In genomic region chr2:103685581-103685980, GRCm38 (mm10) we compare ENCODE assay signal across 12 mouse cellular contexts.
A peak's percentile ranks its signal among the peaks of the same experiment; 100 is the strongest.
DNase-seq lines count a peak whose midpoint lies in the region; ATAC-seq and TF ChIP-seq lines count a peak whose summit lies in the region.
"Had no signal": no experiment of that assay in that cellular context is flagged by ENCODE, and none has a peak within 500 bp of the region (broad histone marks: within the 10 kb centered on the region; RNA-seq: fewer than 3 reads in every experiment).

No protein-coding gene starts in this region.

- no peaks in the 10 kb centered on the region for H3K79me3 ChIP-seq in C2C12 (ENCODE audit: low read depth)

- H3K79me2 ChIP-seq in C2C12 (ENCODE audit: control insufficient read depth, insufficient read depth): no peaks in the 10 kb centered on the region

- no peak overlapping the region for H3K4me3 ChIP-seq in heart, postnatal 0 days (ENCODE audit: low read depth, low read length)
- H3K4me3 ChIP-seq in heart, embryonic 12.5 days: no peak overlapping the region
- H3K4me3 ChIP-seq in C2C12 (ENCODE audit: insufficient read depth, poor library complexity, severe bottlenecking): no peak overlapping the region
- no peak overlapping the region for H3K4me3 ChIP-seq in embryonic facial prominence, embryonic 11.5 days (ENCODE audit: low read depth, low read length)
- H3K4me3 ChIP-seq in limb, embryonic 14.5 days (replicated peaks; ENCODE audit: low read length): no peak overlapping the region
- H3K4me3 ChIP-seq: kidney, embryonic 15.5 days had no signal

- peaks cover 22% of the 10 kb centered on the region for H3K4me1 ChIP-seq in heart, postnatal 0 days (ENCODE audit: control insufficient read depth, insufficient read depth)
- peaks cover 44% of the 10 kb centered on the region for H3K4me1 ChIP-seq in heart, embryonic 12.5 days (replicated peaks)
- no peaks in the 10 kb centered on the region; the same call in none of the 2 replicates for H3K4me1 ChIP-seq in embryonic facial prominence, embryonic 11.5 days (ENCODE audit: control insufficient read depth, insufficient read depth, low read length)
- peaks cover 21% of the 10 kb centered on the region for H3K4me1 ChIP-seq in limb, embryonic 14.5 days (ENCODE audit: control insufficient read depth, insufficient read depth, low read length)

- no peak for ATAC-seq in heart, postnatal 0 days (ENCODE audit: insufficient read depth, low read depth)
- ATAC-seq in heart, embryonic 12.5 days (ENCODE audit: insufficient number of reproducible peaks, low FRiP score): no peak; the same call in 1 of the 2 replicates
- no peak for ATAC-seq in embryonic facial prominence, embryonic 11.5 days (replicated peaks; ENCODE audit: insufficient number of reproducible peaks, low FRiP score, low TSS enrichment, low read depth)
- ATAC-seq in limb, embryonic 14.5 days (ENCODE audit: low FRiP score, low read depth): peak; percentile 67
- no peak for ATAC-seq in erythroid progenitor cell, adult 5-6 weeks (replicated peaks; ENCODE audit: low FRiP score, poor library complexity, severe bottlenecking)
- ATAC-seq: hindbrain, embryonic 16.5 days had no signal

- DNase-seq in heart, postnatal 0 days (ENCODE audit: low spot score): no peak
- no peak for DNase-seq in embryonic facial prominence, embryonic 11.5 days (ENCODE audit: low spot score)
- DNase-seq in limb, embryonic 14.5 days (ENCODE audit: low spot score): peak; percentile 50
- DNase-seq in layer of hippocampus, adult 18-20 months (ENCODE audit: low spot score in 2 of 2): no peak
- DNase-seq: adrenal gland, adult 2 months; cerebellum, adult 18-20 months; midbrain, embryonic 14.5 days had no signal

- H3K36me3 ChIP-seq in heart, postnatal 0 days (replicated peaks; ENCODE audit: control insufficient read depth, insufficient read depth, low read length): 0 out of 2 replicates have a peak, but pooled peaks cover 4% of the 10 kb centered on the region
- H3K36me3 ChIP-seq in heart, embryonic 12.5 days: 0 out of 2 replicates have a peak, but pooled peaks cover 5% of the 10 kb centered on the region
- peaks cover 3% of the 10 kb centered on the region for H3K36me3 ChIP-seq in C2C12 (ENCODE audit: control insufficient read depth, insufficient read depth)
- H3K36me3 ChIP-seq in embryonic facial prominence, embryonic 11.5 days (replicated peaks; ENCODE audit: control insufficient read depth, insufficient read depth, low read depth, low read length): no peaks in the 10 kb centered on the region
- peaks cover 16% of the 10 kb centered on the region; the same call in 1 of the 2 replicates for H3K36me3 ChIP-seq in limb, embryonic 14.5 days (ENCODE audit: control insufficient read depth, insufficient read depth, low read length)
- H3K36me3 ChIP-seq: kidney, embryonic 15.5 days had no signal

- WGBS in heart, postnatal 0 days: 84% methylated on average over 4 of the region's 4 CpGs
- WGBS in heart, embryonic 12.5 days: 80% methylated on average over 4 of the region's 4 CpGs
- 63% methylated on average over 4 of the region's 4 CpGs for WGBS in embryonic facial prominence, embryonic 11.5 days
- WGBS in limb, embryonic 14.5 days: 55% methylated on average over 4 of the region's 4 CpGs

- no peak for TF ChIP-seq EP300 in heart, postnatal 0 days (IDR thresholded peaks at IDR 0.05; ENCODE audit: low read depth)

- H3K4me2 ChIP-seq in heart, postnatal 0 days (ENCODE audit: low read depth, low read length): no peak overlapping the region
- no peak overlapping the region for H3K4me2 ChIP-seq in heart, embryonic 12.5 days
- H3K4me2 ChIP-seq in embryonic facial prominence, embryonic 11.5 days (ENCODE audit: low read depth, low read length): no peak overlapping the region
- no peak overlapping the region for H3K4me2 ChIP-seq in limb, embryonic 14.5 days (replicated peaks; ENCODE audit: low read depth, low read length, severe bottlenecking)
- H3K4me2 ChIP-seq: kidney, embryonic 15.5 days had no signal

- H3K9me3 ChIP-seq in heart, postnatal 0 days (replicated peaks; ENCODE audit: control insufficient read depth, low read length): no peaks in the 10 kb centered on the region
- H3K9me3 ChIP-seq in heart, embryonic 12.5 days (replicated peaks): no peaks in the 10 kb centered on the region
- H3K9me3 ChIP-seq in embryonic facial prominence, embryonic 11.5 days (replicated peaks; ENCODE audit: control insufficient read depth, low read length): no peaks in the 10 kb centered on the region
- no peaks in the 10 kb centered on the region for H3K9me3 ChIP-seq in limb, embryonic 14.5 days (ENCODE audit: control insufficient read depth, low read length)
- H3K9me3 ChIP-seq: kidney, embryonic 15.5 days had no signal

- H3K27me3 ChIP-seq in heart, postnatal 0 days (ENCODE audit: control insufficient read depth, insufficient read depth, low read length): no peaks in the 10 kb centered on the region
- no peaks in the 10 kb centered on the region for H3K27me3 ChIP-seq in heart, embryonic 12.5 days (replicated peaks)
- no peaks in the 10 kb centered on the region for H3K27me3 ChIP-seq in C2C12 (ENCODE audit: control insufficient read depth, insufficient read depth, insufficient read length)
- no peaks in the 10 kb centered on the region for H3K27me3 ChIP-seq in embryonic facial prominence, embryonic 11.5 days (ENCODE audit: control insufficient read depth, insufficient read depth, low read length)
- H3K27me3 ChIP-seq in limb, embryonic 14.5 days (ENCODE audit: control insufficient read depth, insufficient read depth, low read length): no peaks in the 10 kb centered on the region
- H3K27me3 ChIP-seq: kidney, embryonic 15.5 days had no signal

- peak overlapping the region; percentile 61; the same call in 1 of the 2 replicates for H3K27ac ChIP-seq in heart, postnatal 0 days (ENCODE audit: low read depth)
- H3K27ac ChIP-seq in heart, embryonic 12.5 days (ENCODE audit: poor library complexity, severe bottlenecking): no peak overlapping the region
- peak overlapping the region; percentile 63 for H3K27ac ChIP-seq in embryonic facial prominence, embryonic 11.5 days (replicated peaks; ENCODE audit: low read depth, low read length)
- peak overlapping the region; percentile 40 for H3K27ac ChIP-seq in limb, embryonic 14.5 days (replicated peaks; ENCODE audit: low read depth, low read length)
- H3K27ac ChIP-seq: kidney, embryonic 15.5 days had no signal

- H3ac ChIP-seq in C2C12 (ENCODE audit: control insufficient read depth, insufficient read length, low read depth): no peak overlapping the region

- no peak for TF ChIP-seq POLR2A in limb, embryonic 14.5 days (IDR thresholded peaks at IDR 0.05; ENCODE audit: borderline replicate concordance, extremely low read depth, insufficient read depth, insufficient read length)

- H3K9ac ChIP-seq in heart, postnatal 0 days (replicated peaks; ENCODE audit: low read depth, low read length): no peak overlapping the region
- H3K9ac ChIP-seq in heart, embryonic 12.5 days: no peak overlapping the region
- H3K9ac ChIP-seq in embryonic facial prominence, embryonic 11.5 days (replicated peaks; ENCODE audit: low read length): no peak overlapping the region
- no peak overlapping the region for H3K9ac ChIP-seq in limb, embryonic 14.5 days (ENCODE audit: low read depth, low read length, severe bottlenecking)
- H3K9ac ChIP-seq: kidney, embryonic 15.5 days had no signal

- TF ChIP-seq CTCF in heart, postnatal 0 days (IDR thresholded peaks at IDR 0.05; ENCODE audit: low read depth): no peak
- TF ChIP-seq CTCF in C2C12 (IDR thresholded peaks at IDR 0.05; ENCODE audit: control insufficient read depth, insufficient read depth, insufficient read length): no peak

TF ChIP-seq in C2C12, 6 proteins besides CTCF, POLR2A, EP300 and RAD21:
- peak; percentile 58 for TF ChIP-seq MAX (IDR thresholded peaks at IDR 0.05)
- no peak for TF ChIP-seq MYOD1 (IDR thresholded peaks at IDR 0.05; ENCODE audit: control insufficient read depth, insufficient read length, low read depth)
